Mouse (Mus musculus): ENCODE results near the gene Gm3149.
"Not testable (repeated sequence)": the region's sequence is repeated elsewhere in the genome, so short reads cannot be mapped to it uniquely, and the experiment has no call there.

Gm3149 gene

GRCm38 (mm10) chr14:4316983-4317382, at the start of gene Gm3149:
Gene Gm3149, plus strand, starts transcription at chr14:4317283.
- not testable (repeated sequence) for DNase-seq (ENCODE audit: low spot score)

- DNase-seq (ENCODE audit: low spot score): not testable (repeated sequence)
Observed at GRCm38 (mm10) chr14:4269238-4269950, 47.7 kb upstream of the Gm3149 start.

- not testable (repeated sequence) for DNase-seq (ENCODE audit: low spot score)
Observed at GRCm38 (mm10) chr14:4279828-4280227, 37.3 kb upstream of the Gm3149 start.

- not testable (repeated sequence) for DNase-seq (ENCODE audit: low spot score)
Observed at GRCm38 (mm10) chr14:4334476-4335080, 17.5 kb downstream of the Gm3149 start, which contains the start of gene 2610042L04Rik. Gene 2610042L04Rik, plus strand, starts transcription at chr14:4334763.

- peak; percentile 5 for DNase-seq (ENCODE audit: low spot score)
Observed at GRCm38 (mm10) chr14:4335506-4335905, 18.4 kb downstream of the Gm3149 start.

GRCm38 (mm10) chr14:4368991-4369390, 51.9 kb downstream of the Gm3149 start:
- DNase-seq (ENCODE audit: low spot score): not testable (repeated sequence)

- DNase-seq (ENCODE audit: low spot score): not testable (repeated sequence)
Observed at GRCm38 (mm10) chr14:4369691-4370090, 52.6 kb downstream of the Gm3149 start.

All from layer of hippocampus, adult 9-10 months (tissue).